Mouse (Mus musculus) bone marrow, adult 2 months (tissue): ENCODE measurements around the gene Pttg1ip. TPM values are rescaled to one million over a fixed set of nuclear protein-coding genes. Genes with fewer than 3 reads are reported as not detected.

ENCODE experiments used
- H3K27ac ChIP-seq: fragments of 200-500 bp; 2 replicates; pipeline ENCODE4 v1.5.1; 2012; ENCODE audit warnings: low read depth, mild to moderate bottlenecking, control low read depth, inconsistent platforms, low read length; ENCODE audit not compliant: control insufficient read depth, poor library complexity, insufficient read depth
- H3K4me1 ChIP-seq: fragments of 200-500 bp; 2 replicates; pipeline ENCODE4 v1.6.1; 2011; ENCODE audit warnings: low read length; ENCODE audit not compliant: control insufficient read depth, insufficient read depth
- H3K4me3 ChIP-seq: fragments of 200-500 bp; replicated peaks from 2 replicates; pipeline ENCODE3; 2011; ENCODE audit warnings: mild to moderate bottlenecking, low read depth, low read length, control low read depth; ENCODE audit not compliant: control insufficient read depth
- CTCF ChIP-seq: fragments of 200-500 bp; IDR thresholded peaks from 2 replicates; pipeline ENCODE4 v1.5.1; 2011; ENCODE audit warnings: low read length, control low read depth; ENCODE audit not compliant: control insufficient read depth, insufficient read depth
- POLR2A ChIP-seq: fragments of 200-500 bp; IDR thresholded peaks from 2 replicates; pipeline ENCODE4 v1.6.1; 2011; ENCODE audit warnings: low read depth, mild to moderate bottlenecking, control low read depth, low read length, borderline replicate concordance; ENCODE audit not compliant: control insufficient read depth
- WGBS: fragments of 180-500 bp; shearing (Covaris S2); methylation state at CpG from one replicate; pipeline ENCODE4 v1.1.7; 2018; 5-methylcytosine and 5-hydroxymethylcytosine counted together
- polyA plus RNA-seq: library from polyadenylated mRNA; stranded (reverse); fragments of >200 nt; gene quantifications from 2 replicates; pipeline ENCODE4 v1.2.4, GENCODE M21; 2011; ENCODE audit warnings: low replicate concordance; ENCODE audit not compliant: missing spikeins, insufficient read depth, insufficient read length

The Pttg1ip gene
- polyA plus RNA-seq, 1 experiment: 67.0 TPM

- TF ChIP-seq CTCF (no peak), POLR2A (no peak)
- no peak overlapping the region for H3K27ac ChIP-seq
- H3K4me1 ChIP-seq: peaks cover 3% of the 10 kb centered on the region; the same call in 1 of the 2 replicates
- WGBS: 70% methylated on average over 10 of the region's 10 CpGs
- no peak overlapping the region for H3K4me3 ChIP-seq
Observed at GRCm38 (mm10) chr10:77580027-77580920, 1.2 kb upstream of the Pttg1ip start.

GRCm38 (mm10) chr10:77581023-77581407, 505 bp upstream of the Pttg1ip start:
- Histone ChIP-seq H3K4me1 (peaks cover 3% of the 10 kb centered on the region; the same call in 1 of the 2 replicates), H3K4me3 (peak overlapping the region; percentile 59), H3K27ac (peak overlapping the region; percentile 53)
- TF ChIP-seq CTCF (no peak), POLR2A (no peak)
- 8% methylated on average over 8 of the region's 8 CpGs for WGBS

DNA sequence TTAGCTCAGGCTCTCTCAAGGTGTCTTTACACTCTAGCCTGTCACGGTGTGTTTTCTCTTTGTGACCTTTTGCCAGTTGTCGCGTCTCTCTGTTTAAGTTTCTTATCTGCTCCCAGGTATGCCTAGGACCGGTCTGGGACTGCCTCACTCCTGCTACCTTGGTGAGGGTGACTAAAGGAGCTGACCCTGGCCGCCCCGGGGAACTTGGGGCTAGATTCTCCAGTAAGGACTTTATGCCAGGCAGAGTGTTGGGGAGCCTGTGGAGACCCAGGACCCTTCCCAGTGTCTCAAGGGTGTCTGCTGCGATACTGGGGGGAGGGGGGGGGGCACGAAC, 732 bp downstream of the Pttg1ip start:
- peak overlapping the region; percentile 98 for H3K27ac ChIP-seq
- H3K4me3 ChIP-seq: peak overlapping the region; percentile 92
- peaks cover 3% of the 10 kb centered on the region; the same call in 1 of the 2 replicates for H3K4me1 ChIP-seq
- 5% methylated on average over 8 of the region's 8 CpGs for WGBS
- TF ChIP-seq POLR2A (no peak), CTCF (no peak)

DNA sequence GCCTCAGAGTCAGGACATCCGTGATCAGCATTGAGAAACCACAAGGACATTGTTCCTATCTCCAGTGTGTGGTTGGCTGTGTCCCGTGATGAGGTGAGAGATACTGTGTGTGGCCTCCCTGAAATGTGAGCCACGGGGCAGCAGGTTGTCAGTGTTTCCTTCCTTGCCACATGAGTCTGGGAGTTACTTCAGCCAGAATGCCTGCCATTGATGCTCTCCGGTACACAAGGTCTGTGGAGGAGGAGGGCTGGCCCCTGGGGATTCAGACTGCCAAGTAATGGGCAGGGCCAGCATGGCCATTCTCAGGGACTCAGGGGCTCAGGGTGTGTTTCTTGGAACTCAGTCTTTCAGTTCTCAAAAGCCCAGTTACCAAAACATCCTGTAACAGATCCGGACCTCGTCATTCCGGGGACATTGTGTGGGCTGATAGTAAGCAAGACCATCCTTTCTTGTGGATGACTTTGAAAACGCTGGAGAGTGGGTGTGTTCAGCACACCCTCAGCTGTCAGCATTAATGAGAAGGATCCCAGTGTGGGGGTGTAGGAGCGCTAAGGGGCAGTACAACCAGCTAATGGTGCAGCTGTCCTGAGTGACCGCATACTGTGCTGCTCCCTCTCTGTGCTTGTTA, 2.4 kb downstream of the Pttg1ip start:
- no peak overlapping the region for H3K4me3 ChIP-seq
- H3K4me1 ChIP-seq: peaks cover 3% of the 10 kb centered on the region; the same call in 1 of the 2 replicates
- no peak overlapping the region for H3K27ac ChIP-seq
- TF ChIP-seq CTCF (no peak), POLR2A (no peak)
- 34% methylated on average over 10 of the region's 10 CpGs for WGBS

DNA sequence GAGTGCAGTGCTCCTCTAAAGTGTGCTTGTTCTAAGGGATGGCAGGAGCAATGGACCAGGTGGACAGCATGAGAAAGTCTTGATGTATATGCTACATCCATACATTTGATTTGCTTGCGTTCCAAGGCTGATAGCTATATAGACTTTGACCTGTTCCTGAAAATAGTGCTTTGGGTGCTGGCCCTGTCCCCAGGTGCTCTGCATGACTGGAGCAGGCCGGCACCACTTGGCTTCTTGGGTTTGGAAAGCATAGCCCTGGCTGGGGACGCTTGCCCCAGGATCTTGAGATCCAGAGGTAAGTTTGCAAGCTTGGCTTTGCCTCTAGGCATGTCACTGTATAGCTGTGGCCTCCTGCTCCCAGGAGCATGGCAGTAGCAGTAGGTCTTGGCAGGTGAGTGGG, 5.1 kb downstream of the Pttg1ip start:
- 93% methylated on average over 3 of the region's 3 CpGs for WGBS
- Histone ChIP-seq H3K27ac (no peak overlapping the region), H3K4me1 (peaks cover 6% of the 10 kb centered on the region), H3K4me3 (no peak overlapping the region)
- TF ChIP-seq CTCF (no peak), POLR2A (no peak)

- Histone ChIP-seq H3K4me1 (peaks cover 6% of the 10 kb centered on the region), H3K4me3 (no peak overlapping the region), H3K27ac (no peak overlapping the region)
- WGBS: 90% methylated on average over 6 of the region's 6 CpGs
- no peak for TF ChIP-seq POLR2A
- no peak for TF ChIP-seq CTCF
Observed at GRCm38 (mm10) chr10:77587091-77587775, 5.7 kb downstream of the Pttg1ip start.

- Histone ChIP-seq H3K4me1 (peaks cover 6% of the 10 kb centered on the region), H3K4me3 (no peak overlapping the region), H3K27ac (no peak overlapping the region)
- 86% methylated on average over 2 of the region's 2 CpGs for WGBS
- TF ChIP-seq CTCF (no peak), POLR2A (no peak)
Observed at GRCm38 (mm10) chr10:77588036-77588435, 6.5 kb downstream of the Pttg1ip start.

GRCm38 (mm10) chr10:77589117-77589516, 7.6 kb downstream of the Pttg1ip start:
- WGBS: 43% methylated on average over 7 of the region's 7 CpGs
- Histone ChIP-seq H3K4me1 (peaks cover 4% of the 10 kb centered on the region), H3K4me3 (no peak overlapping the region), H3K27ac (no peak overlapping the region)
- TF ChIP-seq POLR2A: no peak
- no peak for TF ChIP-seq CTCF
